Mouse (Mus musculus) erythroblast, adult 5-6 weeks (primary cell): ENCODE data around the gene Sumo3. TPM values are rescaled to one million over a fixed set of nuclear protein-coding genes. Genes with fewer than 3 reads are reported as not detected.

Experiments
- ATAC-seq: replicated peaks from 2 replicates; pipeline ENCODE4 v1.8.0; 2016; ENCODE audit warnings: moderate number of reproducible peaks, mild to moderate bottlenecking, moderate TSS enrichment, inconsistent platforms; ENCODE audit not compliant: poor library complexity, low FRiP score, severe bottlenecking
- total RNA-seq, 2 experiments: library from RNA; stranded (forward) in 1 of 2; stranded (reverse) in 1 of 2; fragments of 150-400 nt in 1 of 2; fragments of 200-764, 138-1000 nt in 1 of 2; gene quantifications; 2 replicates each; pipeline versions ENCODE4 v1.2.3 to v1.2.4; 2015 to 2017; ENCODE audit warnings: low replicate concordance in 2 of 2

The Sumo3 gene
- total RNA-seq, 2 experiments from 2014 or later = 20.2 to 32.1 TPM

GRCm38 (mm10) chr10:77587091-77587775 is 18.7 kb upstream of the Sumo3 start:
- no peak for ATAC-seq

GRCm38 (mm10) chr10:77588036-77588435 is 17.9 kb upstream of the Sumo3 start:
- ATAC-seq = no peak

- no peak for ATAC-seq
Measured at GRCm38 (mm10) chr10:77589117-77589516, 16.8 kb upstream of the Sumo3 start.

GRCm38 (mm10) chr10:77589749-77590148 is 16.1 kb upstream of the Sumo3 start:
- ATAC-seq = no peak

GRCm38 (mm10) chr10:77590812-77591211 is 15.1 kb upstream of the Sumo3 start:
- peak; percentile 91 for ATAC-seq

GRCm38 (mm10) chr10:77591546-77591945 is 14.4 kb upstream of the Sumo3 start:
- no peak for ATAC-seq

GRCm38 (mm10) chr10:77596060-77596459 is 9.8 kb upstream of the Sumo3 start:
- ATAC-seq = no peak

- ATAC-seq = no peak
Measured at GRCm38 (mm10) chr10:77603021-77603420, 2.9 kb upstream of the Sumo3 start.

GRCm38 (mm10) chr10:77604111-77604510 is 1.8 kb upstream of the Sumo3 start:
- no peak for ATAC-seq

- ATAC-seq = no peak
Measured at GRCm38 (mm10) chr10:77604958-77605357, 939 bp upstream of the Sumo3 start.

- peak; percentile 56 for ATAC-seq
Measured at GRCm38 (mm10) chr10:77605368-77605767, 529 bp upstream of the Sumo3 start.

GRCm38 (mm10) chr10:77606855-77607254 is 958 bp downstream of the Sumo3 start:
- peak; percentile 37 for ATAC-seq

GRCm38 (mm10) chr10:77607441-77607840 is 1.5 kb downstream of the Sumo3 start:
- ATAC-seq = no peak

GRCm38 (mm10) chr10:77608589-77608988 is 2.7 kb downstream of the Sumo3 start:
- ATAC-seq = no peak

GRCm38 (mm10) chr10:77610221-77610961 is 4.5 kb downstream of the Sumo3 start:
- ATAC-seq = no peak

- ATAC-seq = no peak
Measured at GRCm38 (mm10) chr10:77613409-77613808, 7.5 kb downstream of the Sumo3 start.

GRCm38 (mm10) chr10:77615647-77616046 is 9.8 kb downstream of the Sumo3 start:
- no peak for ATAC-seq

GRCm38 (mm10) chr10:77616166-77616565 is 10.3 kb downstream of the Sumo3 start:
- ATAC-seq = no peak

GRCm38 (mm10) chr10:77616926-77617325 is 11.0 kb downstream of the Sumo3 start:
- no peak for ATAC-seq

GRCm38 (mm10) chr10:77621546-77621945 is 15.6 kb downstream of the Sumo3 start:
- no peak; the same call in 1 of the 2 replicates for ATAC-seq
